Mouse (Mus musculus): ENCODE results near the gene Usp49. TPM values are rescaled to one million over a fixed set of nuclear protein-coding genes. Genes with fewer than 3 reads are reported as not detected.
A peak's percentile ranks its signal among the peaks of the same experiment; 100 is the strongest.

Usp49 gene
- polyA plus RNA-seq, 1 experiment = 12.4 TPM

DNA sequence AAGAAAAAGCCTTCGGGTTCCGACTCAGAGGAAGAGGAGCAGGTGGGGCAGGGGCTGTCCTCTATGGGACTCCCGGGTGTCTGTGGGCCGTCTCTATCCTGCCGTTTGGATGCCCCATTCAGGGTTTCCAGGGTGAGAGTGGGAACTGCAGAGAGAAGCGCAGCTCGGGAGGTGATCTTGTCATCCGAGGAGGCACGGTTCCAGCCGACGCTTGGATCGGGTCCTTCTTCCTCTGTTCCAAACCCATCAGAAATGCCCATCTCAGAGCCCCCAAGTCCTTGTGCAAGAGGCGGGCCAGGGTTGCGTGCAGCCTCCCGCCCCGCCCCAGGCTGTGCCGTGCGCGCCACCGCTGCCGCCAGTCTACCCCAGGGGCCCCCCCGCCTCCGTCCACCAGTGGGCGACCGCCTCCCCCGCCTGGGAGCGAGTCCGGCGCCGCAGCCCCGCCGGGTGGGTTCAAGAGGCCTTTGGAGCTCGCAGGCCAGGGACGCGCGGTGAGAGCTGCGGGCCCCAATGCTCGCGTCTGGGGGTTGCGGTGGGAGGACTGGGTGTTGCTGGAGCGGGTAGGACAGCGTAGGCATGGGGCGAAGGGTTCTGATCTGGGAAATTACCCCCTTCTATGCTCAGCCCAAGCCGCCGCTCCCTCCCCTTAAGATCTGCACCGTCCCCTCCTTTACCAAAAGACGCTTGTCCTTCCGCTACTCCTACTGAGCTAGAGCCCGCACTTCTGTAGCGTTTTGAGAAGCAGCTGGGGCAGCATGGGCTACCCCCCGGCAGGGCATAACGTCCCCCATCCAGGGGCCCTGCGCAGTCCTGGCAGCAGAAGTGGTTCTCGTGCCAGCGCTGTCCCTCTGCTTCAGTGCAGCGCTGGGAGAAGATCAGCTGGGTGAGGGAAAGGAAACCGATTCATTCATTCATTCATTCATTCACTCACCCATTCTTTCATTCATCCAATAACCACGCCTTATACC lies 58.4 kb downstream of the Usp49 start, which contains the start of gene Frs3:
TSS of gene Frs3 (plus strand) at position 423 of the 968 bp plus-strand sequence.
- DNase-seq (ENCODE audit: extremely low spot score in 1 of 2, low spot score in 1 of 2) = peak; percentile 47 to 81

DNA sequence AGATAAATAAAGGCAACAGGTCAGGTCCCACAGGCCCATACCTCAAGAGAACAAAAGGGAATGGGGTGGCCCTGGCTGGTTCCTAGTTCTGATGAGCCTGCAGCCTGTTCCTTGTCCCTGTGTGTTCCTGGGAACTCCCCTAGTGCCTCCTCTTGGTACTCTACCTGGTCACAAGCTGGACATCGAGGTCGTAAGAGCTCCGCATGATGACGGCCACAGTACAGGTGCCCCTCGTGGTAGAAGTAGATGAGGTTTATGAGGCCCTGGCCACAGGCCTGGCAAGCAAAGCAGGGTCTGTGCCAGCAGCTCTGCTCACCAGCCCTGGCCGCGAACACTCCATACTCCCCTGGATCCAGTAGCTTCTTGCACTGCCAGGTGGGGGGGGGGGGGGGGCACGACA lies 59.4 kb downstream of the Usp49 start:
- no peak for DNase-seq (ENCODE audit: extremely low spot score in 1 of 2, low spot score in 1 of 2)

DNA sequence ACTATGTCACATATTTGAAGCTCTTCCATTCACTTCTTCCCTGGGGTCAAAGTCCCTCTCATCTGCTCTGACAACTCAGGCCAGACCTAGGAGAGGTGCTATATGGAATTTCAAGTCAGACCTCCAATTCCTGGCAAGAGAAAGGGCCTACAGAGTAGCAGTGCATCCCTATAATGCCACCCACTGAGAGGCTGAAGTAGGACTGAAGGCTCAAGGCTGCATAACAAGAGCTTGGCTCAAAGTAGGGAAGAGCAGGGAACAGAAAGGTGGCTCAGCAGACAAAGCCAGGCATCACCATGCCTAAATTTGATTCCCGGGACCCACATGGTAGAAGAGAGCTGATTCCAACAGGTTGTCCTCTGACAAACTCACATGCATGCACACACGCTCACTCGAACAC lies 61.2 kb downstream of the Usp49 start:
- DNase-seq (ENCODE audit: extremely low spot score in 1 of 2, low spot score in 1 of 2) = no peak

DNA sequence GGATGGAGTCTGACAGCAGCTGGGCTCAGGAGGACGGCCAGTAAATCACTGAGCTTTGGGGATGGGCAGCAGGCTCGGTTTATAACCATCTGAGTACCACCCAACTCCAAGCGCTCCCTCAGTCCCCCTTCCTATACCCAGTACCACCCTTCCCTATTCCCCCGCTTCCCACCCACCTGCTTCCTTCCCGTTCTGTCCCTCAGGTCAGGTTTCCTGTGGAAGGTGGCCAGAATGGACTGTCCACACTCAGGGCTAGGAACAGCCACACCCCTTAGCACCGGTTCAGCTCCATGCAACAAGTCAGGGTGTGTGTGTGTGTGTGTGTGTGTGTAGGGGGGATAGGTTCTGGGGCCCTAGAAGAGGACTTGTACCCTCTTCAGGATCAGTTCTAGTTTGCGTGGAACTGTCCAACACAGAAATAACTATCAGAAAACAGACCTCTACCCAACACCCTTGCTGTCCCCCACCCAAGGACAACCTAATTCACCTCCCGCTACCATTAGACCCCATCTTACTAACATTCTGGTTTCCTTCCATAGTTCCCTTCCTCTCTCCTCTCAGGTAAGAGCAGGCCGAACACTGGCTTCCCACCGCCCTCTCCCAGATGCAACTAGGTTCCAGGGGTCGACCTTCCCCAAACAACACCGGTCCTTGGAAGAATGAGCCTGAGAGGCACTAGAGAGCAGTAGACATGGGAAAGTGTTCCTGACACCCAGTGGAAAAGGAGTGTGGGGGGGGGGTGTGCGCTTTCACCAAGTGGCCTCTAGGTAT lies 63.4 kb downstream of the Usp49 start:
- DNase-seq (ENCODE audit: extremely low spot score in 1 of 2, low spot score in 1 of 2) = no peak

DNA sequence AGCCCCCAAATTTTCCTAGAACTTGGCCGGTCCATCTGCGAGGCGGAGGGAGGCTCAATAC lies 63.8 kb downstream of the Usp49 start, which contains the start of gene Gm21981:
TSS of gene Gm21981 (minus strand) at position 14 of the 61 bp plus-strand sequence.
- DNase-seq (ENCODE audit: extremely low spot score in 1 of 2, low spot score in 1 of 2) = no peak

DNA sequence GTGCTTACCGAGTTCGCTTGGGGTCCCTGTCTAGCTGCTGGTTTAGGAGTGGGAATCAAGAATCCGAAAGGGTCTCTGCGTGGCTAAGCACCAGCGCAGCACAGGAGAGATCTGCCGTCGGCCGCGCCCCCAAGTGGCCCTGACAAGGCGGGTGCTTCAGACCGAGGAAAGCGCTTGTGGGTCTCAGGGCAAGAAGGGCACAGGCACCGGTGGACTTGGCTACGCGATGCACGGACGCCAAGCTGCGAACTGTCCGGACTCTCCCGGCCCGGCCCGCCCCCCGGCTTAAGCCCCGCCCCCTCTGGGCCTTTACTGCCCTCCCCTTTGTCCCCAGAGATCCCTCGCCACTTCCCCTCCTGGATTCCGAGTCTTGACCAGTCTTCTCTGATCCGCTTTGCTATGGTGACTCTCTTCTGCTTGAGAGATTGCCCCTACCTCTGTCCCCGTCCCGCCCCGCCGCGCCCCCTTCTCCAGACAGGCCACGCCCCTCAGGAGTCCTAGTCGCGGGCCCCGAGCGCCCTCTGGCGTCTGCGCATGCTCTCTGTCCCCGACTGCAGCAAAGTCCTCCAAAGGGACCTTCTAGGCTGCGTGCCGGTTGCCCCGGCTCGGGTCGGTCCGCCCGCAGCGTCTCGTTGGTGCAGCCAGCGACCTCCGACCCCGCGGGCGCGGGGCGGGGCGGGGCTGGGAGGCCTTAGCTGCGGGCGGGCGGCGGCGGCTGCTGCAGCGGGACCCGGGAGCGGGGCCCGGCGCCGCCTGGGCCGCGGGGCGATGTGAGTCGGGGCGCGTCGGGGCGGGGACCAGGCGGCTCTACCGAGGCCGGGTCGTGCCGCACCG lies 64.2 kb downstream of the Usp49 start, which contains the start of gene Prickle4:
TSS of gene Prickle4 (minus strand) at position 234 of the 834 bp plus-strand sequence.
- DNase-seq (ENCODE audit: extremely low spot score in 1 of 2, low spot score in 1 of 2) = peak; percentile 92 to 98

DNA sequence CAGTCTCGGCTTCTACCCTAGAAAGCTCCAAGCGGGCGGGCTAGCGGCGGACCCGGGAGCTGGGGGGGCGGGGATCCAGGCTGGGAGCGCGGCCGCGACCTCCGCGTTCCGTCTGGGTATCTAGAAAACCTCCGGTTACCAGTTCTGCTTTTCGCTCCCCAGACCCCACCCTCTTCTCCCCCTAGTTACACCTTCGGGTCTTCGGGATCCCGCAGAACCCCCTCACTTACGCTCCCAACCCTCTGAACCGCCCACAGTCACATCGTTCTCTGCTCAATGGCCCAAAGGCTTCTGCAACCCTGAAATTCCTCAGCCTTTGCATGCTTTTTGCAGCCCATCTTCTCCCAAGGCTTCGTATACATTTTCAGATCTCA lies 64.8 kb downstream of the Usp49 start:
- DNase-seq (ENCODE audit: extremely low spot score in 1 of 2, low spot score in 1 of 2) = peak in 1 of 2 experiments; percentile 36

DNA sequence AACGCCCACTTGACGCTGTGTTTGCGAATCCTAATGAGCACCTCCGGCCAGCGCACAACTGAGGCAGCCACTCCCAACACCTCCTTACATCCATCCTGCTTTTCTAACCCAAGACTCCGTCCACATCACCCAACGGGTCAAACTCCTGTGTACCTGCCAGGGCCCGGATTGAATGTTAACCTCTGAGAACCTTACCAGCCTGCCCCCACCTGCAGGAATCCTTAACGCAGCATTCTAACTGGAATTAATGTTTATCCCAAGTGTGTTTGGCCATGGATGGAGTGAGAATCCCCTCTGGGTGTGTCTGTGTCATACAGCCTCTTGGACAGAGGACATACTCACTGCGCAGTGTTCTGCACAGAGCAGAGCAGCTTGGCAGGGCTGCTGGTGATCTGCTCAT lies 67.7 kb downstream of the Usp49 start:
- DNase-seq (ENCODE audit: extremely low spot score in 1 of 2, low spot score in 1 of 2) = no peak

DNA sequence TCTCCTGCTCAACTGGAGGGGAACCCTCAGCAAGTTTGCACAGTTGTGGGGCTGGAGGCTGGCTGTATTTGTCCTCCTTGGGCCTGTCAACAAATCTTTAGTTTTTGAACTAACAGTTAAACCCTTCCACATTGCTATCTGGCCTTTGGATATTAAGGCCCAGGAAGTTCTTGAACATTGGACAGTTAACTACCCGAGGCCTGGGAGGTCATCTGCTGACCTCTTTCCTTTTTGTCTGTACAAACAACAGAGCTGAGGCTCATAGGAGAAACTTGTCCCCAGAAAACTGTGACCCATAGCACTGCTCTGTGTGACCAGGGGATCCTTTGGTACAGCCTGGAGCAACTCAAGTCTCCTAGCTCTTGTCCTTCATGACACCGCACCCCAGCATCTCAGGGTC lies 68.6 kb downstream of the Usp49 start:
- no peak for DNase-seq (ENCODE audit: extremely low spot score in 1 of 2, low spot score in 1 of 2)

DNA sequence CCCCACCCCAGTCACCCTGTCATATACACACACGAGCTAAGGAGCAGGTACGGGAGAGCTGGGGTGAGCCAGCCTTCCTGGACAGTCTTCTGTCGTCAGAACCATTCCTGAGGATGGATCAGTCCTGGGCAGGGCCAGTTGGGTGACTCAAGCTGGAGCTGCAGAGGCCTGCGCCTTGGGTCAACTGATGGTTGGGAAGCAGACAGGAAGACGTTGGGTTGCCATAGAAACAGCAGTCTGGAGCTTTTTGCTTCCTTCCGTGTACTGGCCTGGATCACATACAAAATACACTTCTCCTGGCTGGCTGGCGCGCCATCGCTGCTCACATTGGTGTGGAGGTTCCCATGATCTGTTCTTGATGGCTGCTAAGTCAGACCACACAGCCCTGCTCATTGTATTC lies 71.3 kb downstream of the Usp49 start:
- peak in 1 of 2 experiments; percentile 36 for DNase-seq (ENCODE audit: extremely low spot score in 1 of 2, low spot score in 1 of 2)

DNA sequence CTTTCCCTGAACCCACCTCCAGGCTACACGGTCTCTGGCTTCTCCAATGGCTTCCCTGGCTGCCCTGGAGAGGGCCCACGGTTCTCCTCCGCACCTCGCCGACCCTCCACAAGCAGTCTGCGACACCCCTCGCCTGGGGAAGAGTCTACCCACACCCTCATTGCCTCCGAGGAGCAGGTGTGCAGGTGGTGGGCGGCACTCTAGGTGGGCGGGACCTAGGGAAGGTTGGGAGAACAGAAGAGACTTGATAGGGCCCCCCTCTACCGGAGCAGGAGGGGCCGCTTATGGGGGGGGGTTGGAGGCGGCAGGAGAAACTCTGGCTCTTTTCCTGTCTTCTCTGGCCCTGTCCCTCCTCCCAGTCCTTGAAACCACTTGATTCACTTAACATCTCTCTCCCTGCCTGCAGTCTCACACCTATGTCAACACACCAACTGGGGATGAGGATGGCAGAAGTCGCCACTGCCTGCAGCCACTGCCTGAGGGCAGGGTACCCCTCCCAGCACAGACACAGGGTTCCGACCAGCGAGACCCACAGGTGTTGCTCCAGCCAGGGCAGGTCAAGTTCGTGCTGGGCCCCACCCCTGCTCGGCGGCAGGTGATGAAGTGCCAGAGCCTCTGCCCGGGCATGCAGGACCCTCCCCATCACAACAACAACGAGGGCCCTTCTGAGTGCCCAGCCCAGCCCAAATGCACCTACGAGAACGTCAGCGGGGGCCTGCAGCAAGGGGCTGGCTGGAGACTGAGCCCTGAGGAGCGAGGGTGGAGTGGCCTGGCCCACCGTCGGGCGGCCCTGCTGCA lies 72.3 kb downstream of the Usp49 start:
- no peak for DNase-seq (ENCODE audit: extremely low spot score in 1 of 2, low spot score in 1 of 2)

DNA sequence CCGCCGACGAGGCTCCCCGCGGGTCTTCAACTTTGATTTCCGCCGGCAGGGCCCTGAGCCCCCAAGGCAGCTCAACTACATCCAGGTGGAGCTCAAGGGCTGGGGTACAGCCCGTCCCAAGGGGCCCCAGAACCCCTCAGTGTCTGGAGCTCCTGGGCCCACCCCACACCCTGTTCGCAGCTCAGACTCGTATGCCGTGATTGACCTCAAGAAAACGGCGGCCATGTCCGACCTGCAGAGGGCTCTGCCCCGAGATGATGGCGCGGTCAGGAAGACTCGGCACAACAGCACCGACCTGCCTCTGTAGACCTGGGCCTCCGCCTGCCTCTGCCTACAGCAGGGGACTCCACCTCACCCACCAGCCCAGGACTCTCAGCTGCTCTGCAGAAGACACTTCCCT lies 73.1 kb downstream of the Usp49 start:
- DNase-seq (ENCODE audit: extremely low spot score in 1 of 2, low spot score in 1 of 2) = no peak

DNA sequence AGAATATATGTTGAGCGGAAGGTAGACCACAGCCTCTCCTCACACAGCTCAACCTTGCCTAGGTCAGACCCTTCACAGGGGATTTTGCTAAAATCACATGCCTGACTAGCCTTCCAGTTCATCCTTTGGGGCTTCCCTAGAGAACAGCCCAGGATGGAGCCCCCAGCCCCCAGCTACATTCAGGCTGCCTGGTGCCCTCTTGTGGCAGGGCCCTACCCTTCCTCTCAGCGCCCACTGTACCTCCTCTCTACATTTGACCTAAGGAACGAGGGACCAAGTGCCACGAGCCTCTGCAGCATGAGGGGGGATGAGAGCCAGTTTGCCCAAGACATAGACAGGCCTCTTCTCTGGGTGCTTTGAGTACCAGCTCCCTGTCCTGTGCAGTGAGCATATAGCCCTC lies 74.2 kb downstream of the Usp49 start:
- DNase-seq (ENCODE audit: extremely low spot score in 1 of 2, low spot score in 1 of 2) = no peak

DNA sequence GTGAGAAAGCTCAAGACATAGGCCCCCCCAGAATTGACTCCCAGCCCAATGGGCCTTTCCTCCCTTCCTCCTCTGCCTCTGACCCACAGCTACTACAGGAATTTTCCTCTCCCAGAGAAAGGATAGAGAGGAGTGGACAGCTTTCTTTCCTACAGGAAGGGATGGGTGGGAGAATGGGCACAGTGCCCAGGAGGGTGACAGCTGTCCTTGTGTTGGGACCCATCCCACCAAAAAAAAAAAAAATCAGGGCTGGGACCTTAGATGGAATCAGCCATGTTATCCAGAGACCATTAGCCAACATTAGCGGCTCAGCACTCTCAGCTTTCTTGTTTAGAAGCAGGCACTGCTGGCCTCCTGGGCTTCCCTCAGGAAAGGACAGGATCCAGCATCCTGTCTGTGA lies 75.7 kb downstream of the Usp49 start:
- no peak for DNase-seq (ENCODE audit: extremely low spot score in 1 of 2, low spot score in 1 of 2)

DNA sequence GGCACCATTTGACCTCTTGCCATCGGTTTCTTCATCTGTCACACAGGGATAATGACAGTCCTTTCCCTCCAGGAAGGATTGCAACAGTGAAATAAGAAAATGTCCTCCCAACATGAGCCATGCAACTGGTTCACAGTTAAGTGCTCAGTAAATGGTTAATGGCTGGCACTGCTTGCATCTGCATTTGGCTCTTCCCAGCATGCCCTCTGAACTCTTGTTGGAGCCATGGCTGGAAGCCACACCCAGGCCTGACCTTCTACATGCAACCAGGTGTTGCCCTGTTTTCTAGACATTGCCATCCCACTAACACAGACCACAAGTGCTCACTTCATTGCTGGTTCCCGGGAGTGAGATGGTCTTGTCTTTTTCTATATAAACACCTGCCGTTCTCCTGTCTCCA lies 77.5 kb downstream of the Usp49 start:
- DNase-seq (ENCODE audit: extremely low spot score in 1 of 2, low spot score in 1 of 2) = no peak

DNA sequence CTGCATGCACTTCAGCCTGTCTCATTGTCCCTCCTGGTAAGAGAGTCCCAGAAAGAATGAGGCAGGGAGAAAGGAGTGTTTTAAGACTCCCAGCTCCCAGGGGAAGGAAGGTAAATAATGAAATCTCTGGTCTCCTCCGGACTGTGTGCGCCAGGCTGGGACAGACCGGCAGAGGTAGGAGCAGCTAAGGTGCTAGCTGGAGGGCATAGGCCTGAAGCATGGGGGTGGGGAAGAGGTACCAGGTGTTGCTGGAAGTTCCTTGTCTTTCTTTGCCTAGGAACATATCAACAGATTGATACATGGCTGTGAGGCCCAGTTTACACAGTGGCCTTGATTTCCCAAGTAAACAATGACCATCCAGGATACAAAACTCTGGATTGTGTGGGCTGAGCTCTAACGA lies 78.5 kb downstream of the Usp49 start:
- DNase-seq (ENCODE audit: extremely low spot score in 1 of 2, low spot score in 1 of 2) = no peak

DNA sequence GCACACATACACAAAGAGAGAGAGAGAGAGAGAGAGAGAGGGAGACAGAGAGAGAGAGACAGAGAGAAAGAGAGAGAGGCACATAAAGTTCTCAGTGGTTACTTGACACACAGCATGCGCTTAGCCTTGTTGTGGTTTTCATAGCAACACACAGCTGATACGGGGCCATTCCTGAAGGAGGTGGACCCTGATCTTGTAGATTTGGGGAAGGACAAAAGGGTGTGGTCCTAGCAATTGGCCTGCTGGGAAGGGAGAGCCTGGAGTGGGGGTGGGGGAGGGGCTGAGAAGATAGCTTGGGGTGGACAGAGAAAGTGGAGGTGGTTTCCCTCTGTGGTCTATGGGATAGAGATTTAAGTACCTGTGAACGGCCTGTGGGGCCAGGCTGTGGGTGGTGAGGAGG lies 79.5 kb downstream of the Usp49 start:
- no peak for DNase-seq (ENCODE audit: extremely low spot score in 1 of 2, low spot score in 1 of 2)

DNA sequence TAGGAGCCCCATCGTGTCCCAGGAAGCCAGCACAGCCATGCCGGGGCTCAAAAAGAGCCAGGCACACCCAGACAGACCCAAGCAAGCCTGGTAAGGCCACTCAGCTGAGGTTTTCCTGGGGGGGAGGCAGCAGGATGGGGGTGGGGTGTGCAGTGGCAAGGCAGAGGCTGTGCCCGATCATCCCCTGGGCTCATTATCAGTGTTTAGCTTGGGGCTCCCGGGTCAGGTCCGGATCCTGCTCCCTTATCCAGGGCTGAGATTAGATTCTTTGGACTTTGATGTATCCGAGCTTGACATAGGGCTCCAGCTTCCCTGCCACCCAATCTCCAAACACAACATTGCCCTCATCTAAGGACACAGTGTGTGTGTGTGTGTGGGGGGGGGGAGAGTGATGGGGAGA lies 81.4 kb downstream of the Usp49 start:
- no peak for DNase-seq (ENCODE audit: extremely low spot score in 1 of 2, low spot score in 1 of 2)

DNA sequence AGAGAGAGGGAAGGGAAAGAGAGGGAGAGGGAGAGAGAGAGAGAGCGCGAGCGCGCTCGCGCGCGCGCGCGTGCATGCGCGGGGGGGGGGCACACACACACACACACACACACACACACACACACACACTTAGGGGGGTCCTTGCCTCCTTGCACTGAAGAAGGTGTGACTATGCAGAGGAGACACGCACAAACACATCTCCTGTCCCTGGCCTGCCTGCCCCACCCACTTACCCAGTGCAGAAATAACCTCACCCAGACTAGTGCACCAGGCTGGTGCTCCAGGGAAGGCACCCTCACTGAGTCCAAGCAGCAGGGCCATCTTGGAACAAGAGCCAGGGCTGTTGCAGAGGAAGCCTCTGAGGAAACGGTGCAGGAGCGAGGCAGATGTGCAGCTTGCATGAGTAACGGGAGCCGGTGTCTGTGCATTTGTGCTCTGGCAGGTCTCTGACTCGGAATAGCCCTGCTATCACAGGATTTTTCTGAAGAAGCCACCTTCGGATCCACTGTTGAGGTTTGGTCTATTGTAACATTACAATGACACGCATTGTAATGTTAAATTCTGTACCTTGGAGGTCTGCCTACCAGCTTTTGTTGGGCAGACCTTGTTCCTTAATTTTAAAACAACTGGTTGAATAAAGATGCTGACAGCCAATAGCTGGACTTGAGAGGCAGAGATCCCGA lies 82.5 kb downstream of the Usp49 start:
- DNase-seq (ENCODE audit: extremely low spot score in 1 of 2, low spot score in 1 of 2) = no peak

DNA sequence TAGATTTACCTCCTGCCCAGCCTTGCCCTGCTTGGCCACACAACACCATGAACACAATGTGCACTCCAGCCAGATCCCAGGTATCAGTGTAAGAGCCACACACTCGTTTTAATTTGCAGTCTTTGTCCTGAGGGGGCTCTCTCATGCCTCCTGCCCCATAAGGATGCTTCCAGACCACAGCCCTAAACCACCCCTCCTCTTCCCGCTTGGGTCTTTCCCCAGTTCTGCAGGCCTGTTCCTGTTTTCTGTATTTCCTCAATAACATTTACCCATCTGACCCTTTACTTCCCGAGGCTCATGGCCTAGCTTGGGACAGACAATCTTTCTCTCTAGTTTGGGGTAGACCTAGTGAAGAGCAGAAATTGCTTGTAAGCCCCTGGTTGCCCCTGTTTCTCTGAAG lies 84.5 kb downstream of the Usp49 start:
- DNase-seq (ENCODE audit: extremely low spot score in 1 of 2, low spot score in 1 of 2) = no peak

All from frontal cortex, adult 2 months (tissue).